In genomic region chr16:17798321-17799180, GRCm38 (mm10) we compare ENCODE assay signal across 8 mouse cellular contexts. TPM values are rescaled to one million over a fixed set of nuclear protein-coding genes. Genes with fewer than 3 reads are reported as not detected.
A peak's percentile ranks its signal among the peaks of the same experiment; 100 is the strongest.
DNase-seq lines count a peak whose midpoint lies in the region; ATAC-seq lines count a peak whose summit lies in the region.

No protein-coding gene starts in this region.

- H3K4me2 ChIP-seq in embryonic facial prominence, embryonic 15.5 days (replicated peaks), result peak overlapping the region; percentile 55
- peak overlapping the region; percentile 81 for H3K4me2 ChIP-seq in heart, embryonic 16.5 days (ENCODE audit: low read depth, low read length)

- H3K9ac ChIP-seq in embryonic facial prominence, embryonic 15.5 days, result peak overlapping the region; percentile 89
- H3K9ac ChIP-seq in heart, embryonic 16.5 days (ENCODE audit: low read length), result peak overlapping the region; percentile 79

- peaks cover 23% of the 10 kb centered on the region for H3K27me3 ChIP-seq in embryonic facial prominence, embryonic 15.5 days
- H3K27me3 ChIP-seq in heart, embryonic 16.5 days (ENCODE audit: control insufficient read depth, insufficient read depth, low read length), result peaks cover 47% of the 10 kb centered on the region

- H3K4me1 ChIP-seq in embryonic facial prominence, embryonic 15.5 days, result peaks cover 66% of the 10 kb centered on the region
- peaks cover 21% of the 10 kb centered on the region for H3K4me1 ChIP-seq in heart, embryonic 16.5 days (ENCODE audit: control insufficient read depth, insufficient read depth, low read length)

- 0 out of 2 replicates have a peak, but pooled peaks cover under 1% of the 10 kb centered on the region for H3K36me3 ChIP-seq in embryonic facial prominence, embryonic 15.5 days
- no peaks in the 10 kb centered on the region for H3K36me3 ChIP-seq in heart, embryonic 16.5 days (ENCODE audit: control insufficient read depth, insufficient read depth)

- H3K4me3 ChIP-seq in embryonic facial prominence, embryonic 15.5 days (replicated peaks), result peak overlapping the region; percentile 70
- H3K4me3 ChIP-seq in heart, embryonic 16.5 days (ENCODE audit: low read length), result peak overlapping the region; percentile 61

- peak; percentile 75 for ATAC-seq in embryonic facial prominence, embryonic 15.5 days (ENCODE audit: insufficient number of reproducible peaks, low FRiP score, low TSS enrichment, low read depth)
- peak; percentile 59; the same call in 1 of the 2 replicates for ATAC-seq in heart, embryonic 16.5 days (replicated peaks; ENCODE audit: extremely low read depth, insufficient read depth, low FRiP score)

- H3K9me3 ChIP-seq in embryonic facial prominence, embryonic 15.5 days (replicated peaks), result no peaks in the 10 kb centered on the region
- H3K9me3 ChIP-seq in heart, embryonic 16.5 days (replicated peaks; ENCODE audit: control insufficient read depth, low read length), result no peaks in the 10 kb centered on the region

- H3K27ac ChIP-seq in embryonic facial prominence, embryonic 15.5 days (replicated peaks), result peak overlapping the region; percentile 97
- peak overlapping the region; percentile 64 for H3K27ac ChIP-seq in heart, embryonic 16.5 days (ENCODE audit: low read length)

- WGBS in embryonic facial prominence, embryonic 15.5 days, result 3% methylated on average over 45 of the region's 45 CpGs
- WGBS in heart, embryonic 16.5 days, result 6% methylated on average over 30 of the region's 45 CpGs

- peak; percentile 20 for DNase-seq in ZHBTc4 (ENCODE audit: low read depth, low spot score)
- DNase-seq in kidney, postnatal 10 days, result peak; percentile 90
- DNase-seq in lung, postnatal 25 days (ENCODE audit: low spot score), result peak; percentile 62
- no peak for DNase-seq in right cerebral cortex, adult 18-20 months
- DNase-seq in layer of hippocampus, postnatal 10 days (ENCODE audit: low spot score in 2 of 2), result no peak
- DNase-seq in cerebellum, postnatal 36 days, result no peak

RNA-seq across cellular contexts. Expression of gene Scarf2, which starts 1.5 kb away (rescaled TPM):
- polyA plus RNA-seq in embryonic facial prominence, embryonic 15.5 days (2015; fragmentation: Nextera tagmentation; extraction: Ambion mirVana), result 40.7 and 43.4 TPM in 2 replicates
- 4.3 and 5.5 TPM in 2 replicates for polyA plus RNA-seq in heart, embryonic 16.5 days (2015; fragmentation: Nextera tagmentation; extraction: Ambion mirVana)
- 1 to 10 TPM; 4.7 to 5.0 TPM for total RNA-seq in layer of hippocampus, postnatal 10 days (2021)

RNA-seq across cellular contexts. Expression of gene B830017H08Rik, which starts 34.4 kb away (rescaled TPM):
- 0.30 and 0.52 TPM in 2 replicates for polyA plus RNA-seq in embryonic facial prominence, embryonic 15.5 days (2015; fragmentation: Nextera tagmentation; extraction: Ambion mirVana)
- polyA plus RNA-seq in heart, embryonic 16.5 days (2015; fragmentation: Nextera tagmentation; extraction: Ambion mirVana), result not detected in 2 replicates
- total RNA-seq in layer of hippocampus, postnatal 10 days (2021), result 1 to 10 TPM; 4.5 to 5.8 TPM

RNA-seq across cellular contexts. Expression of gene Klhl22, which starts 39.1 kb away (rescaled TPM):
- 91.5 and 93.4 TPM in 2 replicates for polyA plus RNA-seq in embryonic facial prominence, embryonic 15.5 days (2015; fragmentation: Nextera tagmentation; extraction: Ambion mirVana)
- polyA plus RNA-seq in heart, embryonic 16.5 days (2015; fragmentation: Nextera tagmentation; extraction: Ambion mirVana), result 36.4 and 39.6 TPM in 2 replicates
- total RNA-seq in layer of hippocampus, postnatal 10 days (2021), result 100 to 1,000 TPM; 108 TPM

RNA-seq across cellular contexts. Expression of gene Car15, which starts 39.6 kb away (rescaled TPM):
- polyA plus RNA-seq in embryonic facial prominence, embryonic 15.5 days (2015; fragmentation: Nextera tagmentation; extraction: Ambion mirVana), result 2.8 and 3.9 TPM in 2 replicates
- polyA plus RNA-seq in heart, embryonic 16.5 days (2015; fragmentation: Nextera tagmentation; extraction: Ambion mirVana), result 2.0 and 2.6 TPM in 2 replicates
- 1 to 10 TPM; 7.5 to 9.2 TPM for total RNA-seq in layer of hippocampus, postnatal 10 days (2021)

Comparison
In these comparisons a context has a peak if more than half of its experiments do, and no peak if none do; other contexts are left out.
1. DNase-seq: peak in ZHBTc4 (single experiment), kidney, postnatal 10 days (single experiment) and lung, postnatal 25 days (single experiment); none in right cerebral cortex, adult 18-20 months (single experiment), layer of hippocampus, postnatal 10 days (0 of 2) and cerebellum, postnatal 36 days (0 of 2).